Mouse (Mus musculus) C2C12 (cell line): Measurements from ENCODE around the gene Med13l.

ENCODE experiments used
- CTCF ChIP-seq: IDR thresholded peaks from one replicate; pipeline ENCODE4 v1.5.1; 2011; ENCODE audit not compliant: control insufficient read depth, insufficient read depth, insufficient read length
- MAX ChIP-seq: IDR thresholded peaks from one replicate; pipeline ENCODE4 v1.6.1; 2011; ENCODE audit warnings: mild to moderate bottlenecking, control low read depth
- MYOD1 ChIP-seq: IDR thresholded peaks from one replicate; pipeline ENCODE4 v1.6.1; 2011; ENCODE audit warnings: low read depth; ENCODE audit not compliant: control insufficient read depth, insufficient read length

DNA sequence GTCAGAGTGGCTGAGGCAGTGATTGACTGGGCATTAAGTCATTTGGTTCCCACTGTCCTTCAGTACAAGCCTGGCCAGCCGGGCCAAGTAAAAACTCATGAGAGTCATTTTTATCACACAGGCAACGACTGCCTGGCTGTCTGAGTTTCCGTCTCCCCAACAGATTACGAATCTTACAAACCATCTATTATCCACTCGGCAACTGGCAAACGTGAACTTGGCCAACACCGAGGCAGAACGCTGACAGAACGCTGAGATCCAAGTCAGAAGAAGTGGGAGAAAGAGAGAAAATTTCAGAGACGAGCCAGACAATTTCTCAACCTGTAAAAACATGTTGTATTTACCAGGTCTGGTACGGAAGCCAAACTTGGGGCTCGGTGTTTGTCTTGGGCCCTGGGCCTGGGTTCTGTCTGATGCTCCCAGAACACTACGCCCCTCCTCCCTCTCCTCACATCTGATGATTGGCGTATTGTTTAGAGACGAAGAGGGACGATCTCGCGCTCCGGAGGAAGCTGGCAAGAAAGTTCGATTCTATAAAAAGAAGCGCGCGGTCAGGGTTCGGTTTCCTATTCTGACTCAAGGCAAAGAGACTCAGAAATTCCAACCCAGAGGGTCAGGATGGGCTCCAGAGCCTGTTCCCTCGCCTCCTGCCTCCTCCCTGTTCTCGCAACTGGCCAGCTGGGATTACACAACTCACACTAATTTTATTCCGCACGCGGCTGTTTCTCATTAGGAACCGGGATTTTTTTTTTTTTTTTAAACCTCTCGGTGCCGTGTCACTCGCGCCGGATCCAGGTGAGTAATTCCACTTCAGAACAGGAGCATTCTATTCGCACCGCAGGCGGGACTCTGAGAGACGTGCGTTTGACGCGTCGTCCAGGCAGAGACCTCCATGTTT lies 46.6 kb upstream of the Med13l start:
- TF ChIP-seq CTCF (no peak), MAX (peak; percentile 15), MYOD1 (no peak)
